Mouse (Mus musculus) macrophage (primary cell): ENCODE results near the gene Gm5798. TPM values are rescaled to one million over a fixed set of nuclear protein-coding genes. Genes with fewer than 3 reads are reported as not detected.
"Not testable (repeated sequence)": the region's sequence is repeated elsewhere in the genome, so short reads cannot be mapped to it uniquely, and the experiment has no call there.

ENCODE experiments used
- H3K27ac ChIP-seq: fragments of 350-480 bp; formaldehyde crosslinking; 2 replicates; pipeline ENCODE4 v1.9.0; 2021
- H3K36me3 ChIP-seq: fragments of 350-480 bp; formaldehyde crosslinking; 2 replicates; pipeline ENCODE4 v1.9.0; 2021; ENCODE audit errors: inconsistent target
- H3K4me3 ChIP-seq: fragments of 350-480 bp; formaldehyde crosslinking; 2 replicates; pipeline ENCODE4 v1.9.0; 2021; ENCODE audit errors: inconsistent target
- H3K79me2 ChIP-seq: fragments of 350-480 bp; formaldehyde crosslinking; 2 replicates; pipeline ENCODE4 v1.9.0; 2021; ENCODE audit errors: inconsistent target
- WGBS: methylation state at CpG from one replicate; pipeline ENCODE4 v1.1.7; 2026; ENCODE audit warnings: inconsistent platforms; ENCODE audit not compliant: missing documents; 5-methylcytosine and 5-hydroxymethylcytosine counted together
- polyA plus RNA-seq: library from polyadenylated mRNA; stranded (reverse); fragments of 250-400 nt; gene quantifications from 3 replicates; pipeline ENCODE4 v1.2.4, GENCODE M21; 2018; ENCODE audit warnings: inconsistent platforms
- total RNA-seq, 78 experiments: library from RNA; depleted of rRNA; stranded (reverse); fragments of 250-400 nt; gene quantifications; 1 replicate in 9 of 78; 2 replicates in 24 of 78; 3 replicates in 43 of 78; 4 replicates in 2 of 78; pipeline ENCODE4 v1.2.4; 2018; ENCODE audit warnings: inconsistent platforms in 56 of 78

Gm5798 gene
- total RNA-seq (2018; cell fraction: chromatin; rRNA removed), result not detected
- total RNA-seq (2018; cell fraction: cytosol; rRNA removed), result not detected
- not detected for total RNA-seq (2018; cell fraction: nucleus; rRNA removed)
- polyA plus RNA-seq, result not detected in 3 replicates

DNA sequence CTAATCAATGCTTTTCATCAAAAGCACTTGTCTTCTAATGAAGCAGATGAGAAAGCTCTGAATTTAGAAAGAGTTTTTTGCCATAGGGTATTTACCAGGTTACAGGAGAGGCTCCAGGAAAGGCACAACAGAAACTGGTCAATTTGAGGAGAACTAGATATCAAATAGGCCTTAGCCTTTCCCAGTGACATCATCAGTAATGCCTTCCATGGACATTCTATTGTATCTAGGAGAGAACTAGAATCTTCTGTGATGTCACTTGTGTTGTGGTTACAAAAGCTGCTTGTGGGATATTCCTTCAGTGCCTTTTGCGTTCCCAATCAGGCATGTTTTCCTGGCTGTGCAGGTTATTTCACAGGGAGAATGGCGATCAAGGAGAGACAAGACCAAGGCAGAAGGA, at the start of gene Gm5798:
Gene Gm5798 (plus strand): TSS at position 301 of the 400 bp plus-strand sequence.
- WGBS, result 86% methylated on average over 1 of the region's 2 CpGs
- not testable (repeated sequence) for H3K79me2 ChIP-seq, H3K27ac ChIP-seq, H3K36me3 ChIP-seq, H3K4me3 ChIP-seq

DNA sequence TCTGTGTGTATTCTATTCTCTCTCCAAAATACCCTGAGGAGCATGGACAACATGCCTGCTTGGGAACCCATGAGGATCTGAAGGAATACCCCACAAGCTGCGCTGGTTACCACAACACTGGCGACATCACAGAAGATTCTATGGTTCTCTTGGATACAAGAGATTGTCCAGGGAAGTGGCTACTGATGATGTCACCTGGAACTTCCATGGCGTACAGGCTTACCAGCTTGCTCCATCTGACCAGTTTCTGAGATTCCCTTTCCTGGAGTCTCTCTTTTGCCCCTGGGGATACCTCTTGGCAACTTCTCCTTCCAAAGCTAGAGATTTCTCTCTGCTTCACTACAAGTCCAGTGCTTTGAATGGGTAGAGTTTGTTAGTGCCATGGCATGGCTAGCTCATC, 37.9 kb downstream of the Gm5798 start, which contains the start of gene Gm7945:
Gene Gm7945 (minus strand): TSS at position 101 of the 400 bp plus-strand sequence.
- not testable (repeated sequence) for H3K4me3 ChIP-seq, H3K36me3 ChIP-seq, H3K27ac ChIP-seq, H3K79me2 ChIP-seq
- WGBS, result no CpG with 5 or more reads among the region's 3 CpGs

Other genes starting within 250 kb of the Gm5798 start
- not detected in 3 replicates for gene Mat1a, start 243.6 kb upstream of the Gm5798 start, polyA plus RNA-seq
- gene Sftpa1, start 216.8 kb upstream of the Gm5798 start, polyA plus RNA-seq, result not detected in 3 replicates
- not detected in 3 replicates for gene Mbl1, start 197.2 kb upstream of the Gm5798 start, polyA plus RNA-seq
- gene Sftpd, start 163.5 kb upstream of the Gm5798 start, polyA plus RNA-seq, result not detected in 3 replicates
- gene Gm2832, start 69.8 kb upstream of the Gm5798 start, polyA plus RNA-seq, result not detected in 3 replicates
- not detected in 3 replicates for gene Gm7945, start 37.8 kb downstream of the Gm5798 start, polyA plus RNA-seq
- not detected in 3 replicates for gene Gm6482, start 59.7 kb downstream of the Gm5798 start, polyA plus RNA-seq
- not detected in 3 replicates for gene Gm7954, start 104.9 kb downstream of the Gm5798 start, polyA plus RNA-seq
- gene Gm3486, start 140.9 kb downstream of the Gm5798 start, polyA plus RNA-seq, result not detected in 3 replicates
- not detected in 3 replicates for gene Gm7970, start 207.0 kb downstream of the Gm5798 start, polyA plus RNA-seq
- not detected in 3 replicates for gene 1700049E17Rik2, start 224.6 kb downstream of the Gm5798 start, polyA plus RNA-seq